Mouse (Mus musculus) neutrophil, adult 5-6 weeks (primary cell): ENCODE results near the gene Ifitm1. TPM values are rescaled to one million over a fixed set of nuclear protein-coding genes. Genes with fewer than 3 reads are reported as not detected.

Experiments
- ATAC-seq: fragments of 151-379, 151-347 bp; 2 replicates; pipeline ENCODE4 v1.8.0; 2017; ENCODE audit warnings: mild to moderate bottlenecking, moderate TSS enrichment; ENCODE audit not compliant: insufficient number of reproducible peaks, poor library complexity, low FRiP score, severe bottlenecking; ENCODE audit errors: extremely low read depth
- total RNA-seq: library from RNA; stranded (forward); fragments of 200-1000 nt; gene quantifications from 2 replicates; pipeline ENCODE4 v1.2.3, GENCODE M21; 2017

Ifitm1 gene
- total RNA-seq, 1 experiment from 2014 or later = 416 TPM

DNA sequence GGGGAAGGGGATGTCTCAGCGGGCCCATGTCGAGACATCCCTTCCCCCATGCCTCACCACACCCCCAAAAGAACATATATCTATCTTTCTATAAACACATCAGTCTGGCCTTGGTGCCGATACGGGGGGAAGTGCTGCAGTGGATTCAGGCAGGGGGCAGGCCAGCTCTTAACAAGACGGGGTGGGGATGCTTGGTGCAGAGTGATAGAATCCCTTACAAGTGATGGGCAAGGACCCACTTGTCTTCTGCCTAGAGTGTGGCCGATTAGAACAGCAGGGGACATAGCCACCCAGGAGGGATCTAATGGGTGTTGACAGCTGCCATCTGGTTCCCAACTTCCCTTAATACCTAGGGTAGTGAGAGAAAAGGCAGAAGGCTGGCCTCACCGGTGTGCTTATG lies 3.9 kb downstream of the Ifitm1 start:
- ATAC-seq = no peak

DNA sequence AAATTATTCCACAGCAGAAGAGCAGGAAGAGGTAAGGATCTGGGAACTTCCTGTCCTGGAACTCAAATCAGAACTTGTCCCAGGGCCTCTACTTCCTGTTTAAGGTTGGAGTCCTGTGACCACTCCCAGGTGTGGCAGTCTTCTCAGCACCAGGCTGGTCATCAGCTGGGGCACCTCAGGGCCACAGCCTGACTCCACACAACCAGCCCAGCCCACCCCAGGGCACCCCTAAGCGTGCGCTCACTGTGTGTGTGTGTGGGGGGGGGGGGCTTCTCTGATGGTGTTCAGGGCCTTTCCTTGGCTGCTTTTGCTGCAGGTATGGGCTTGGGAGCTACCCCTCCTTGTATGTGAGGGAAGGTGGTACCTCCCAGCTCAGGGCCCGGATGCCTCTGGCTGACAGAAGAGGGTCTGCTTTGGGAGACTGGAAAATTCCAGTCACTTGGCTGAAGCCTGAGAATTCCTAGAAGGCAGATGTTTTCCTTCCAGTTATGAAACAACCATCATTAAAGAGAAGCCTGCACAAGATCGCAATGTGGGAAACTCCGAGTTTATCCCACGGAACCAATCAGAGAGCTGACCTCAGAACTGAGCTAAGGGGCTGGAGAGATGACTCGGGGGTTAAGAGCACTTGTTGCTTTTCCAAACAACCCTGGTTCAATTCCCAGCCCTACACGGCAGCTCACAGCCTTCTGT lies 4.6 kb downstream of the Ifitm1 start:
- no peak for ATAC-seq

DNA sequence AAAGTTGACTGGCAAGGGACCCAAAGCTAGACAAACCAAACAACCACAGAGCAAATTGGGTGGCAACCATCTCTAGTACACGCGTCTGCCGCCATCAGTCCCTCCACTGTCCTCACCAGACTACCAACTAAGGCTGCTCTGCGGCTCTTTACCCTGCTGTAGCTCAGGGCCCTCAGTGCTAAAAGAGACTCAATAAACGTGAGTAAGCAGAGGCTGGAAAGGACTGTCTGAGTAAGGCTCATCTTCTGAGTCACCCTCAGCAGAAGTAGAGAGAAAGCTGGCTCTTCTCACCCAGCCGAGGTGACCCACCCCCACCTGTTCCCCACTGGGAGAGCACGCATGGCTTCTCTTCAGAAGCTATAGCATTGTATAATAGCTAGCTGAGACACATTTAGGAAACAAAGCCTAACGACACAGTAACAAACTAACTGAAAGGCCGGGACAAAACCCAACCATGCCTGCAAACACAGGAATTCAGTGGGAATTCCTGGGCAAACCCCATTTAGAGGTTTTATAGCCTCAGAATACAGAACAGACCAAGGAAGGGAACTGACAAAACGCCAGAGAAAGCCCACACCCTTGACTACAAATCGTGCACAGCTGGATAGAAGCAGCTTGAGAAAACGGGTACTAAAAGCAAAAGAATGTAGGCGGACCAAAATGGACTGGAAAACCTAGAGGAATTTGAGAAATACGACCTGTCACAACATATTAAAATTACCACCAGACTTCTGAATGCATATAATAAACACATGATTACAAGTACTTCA lies 6.6 kb downstream of the Ifitm1 start:
- no peak for ATAC-seq

DNA sequence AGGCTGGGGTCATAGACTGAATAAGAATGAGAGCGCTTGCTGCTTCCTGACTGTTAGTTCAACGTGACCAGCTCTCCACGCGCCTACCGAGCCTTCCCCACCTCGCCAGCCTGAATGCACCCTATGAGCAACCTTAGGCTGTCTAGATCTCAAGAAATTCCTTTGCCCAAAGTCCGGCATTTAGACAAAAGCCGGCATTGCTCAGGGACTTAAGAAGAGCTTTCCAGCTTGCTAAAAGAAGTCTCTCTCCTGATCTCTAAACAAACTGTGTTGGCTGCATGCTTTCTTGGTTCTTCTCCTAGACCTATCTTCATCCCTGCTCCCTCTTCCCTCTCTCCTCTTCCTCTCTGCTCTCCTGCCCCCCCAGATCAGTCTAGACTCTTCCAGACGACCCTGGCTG lies 7.9 kb downstream of the Ifitm1 start:
- ATAC-seq = no peak

DNA sequence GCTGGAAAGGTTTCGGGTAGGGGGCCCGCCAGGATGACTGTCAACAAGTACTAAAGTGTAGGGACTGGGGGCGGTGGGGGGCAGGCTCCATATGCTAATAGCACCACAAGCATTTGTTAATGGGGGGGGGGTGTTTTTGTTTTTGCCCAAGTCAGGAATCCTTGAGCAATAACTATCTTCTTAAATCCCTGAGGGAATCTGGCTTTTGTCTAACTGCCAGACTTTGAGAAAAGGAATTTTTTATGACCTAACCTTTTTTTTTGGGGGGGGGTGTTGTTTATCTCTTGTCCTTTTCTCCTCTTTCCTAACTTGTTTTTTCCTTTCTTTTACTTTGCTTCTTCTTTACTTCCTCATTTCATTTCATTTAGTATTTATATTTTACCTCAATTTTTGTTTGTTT lies 8.4 kb downstream of the Ifitm1 start:
- ATAC-seq = no peak

DNA sequence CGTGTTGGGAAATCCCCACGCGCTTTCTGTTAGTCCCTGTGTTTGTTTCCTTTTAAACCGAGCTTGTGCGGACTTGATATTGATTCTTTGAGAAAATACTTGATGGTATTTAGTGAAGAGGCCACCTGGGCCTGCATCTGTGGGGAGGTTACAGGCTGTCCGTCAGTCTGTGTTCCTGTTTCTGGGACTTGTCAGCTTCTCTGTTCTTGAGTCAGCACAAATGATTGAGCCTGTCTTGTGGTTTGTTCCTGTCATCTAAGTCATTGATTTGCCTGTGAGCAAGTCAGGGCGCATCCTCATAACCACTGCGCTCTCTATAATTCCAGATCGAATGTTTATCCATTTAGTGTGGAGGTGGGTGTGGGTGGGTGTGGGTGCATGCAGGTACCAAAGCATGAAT lies 9.7 kb downstream of the Ifitm1 start:
- peak; percentile 62 for ATAC-seq

DNA sequence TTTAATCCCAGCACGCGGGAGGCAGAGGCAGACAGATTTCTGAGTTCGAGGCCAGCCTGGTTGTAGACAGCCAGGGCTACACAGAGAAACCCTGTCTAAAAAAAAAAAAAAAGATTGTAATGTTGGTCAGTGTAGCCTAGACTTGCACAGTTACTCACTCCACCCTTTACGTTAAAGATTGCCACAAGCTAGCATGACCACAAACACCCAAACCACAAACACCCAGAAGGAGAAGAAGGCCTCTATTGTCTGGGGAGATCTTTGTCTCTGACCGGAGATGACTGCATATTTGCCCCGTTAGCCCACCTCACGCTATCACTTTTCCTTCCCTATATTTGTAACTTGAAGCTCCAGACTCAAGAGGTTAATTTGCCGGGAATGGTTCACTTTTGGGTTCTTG lies 14.7 kb downstream of the Ifitm1 start:
- ATAC-seq = peak; percentile 88

DNA sequence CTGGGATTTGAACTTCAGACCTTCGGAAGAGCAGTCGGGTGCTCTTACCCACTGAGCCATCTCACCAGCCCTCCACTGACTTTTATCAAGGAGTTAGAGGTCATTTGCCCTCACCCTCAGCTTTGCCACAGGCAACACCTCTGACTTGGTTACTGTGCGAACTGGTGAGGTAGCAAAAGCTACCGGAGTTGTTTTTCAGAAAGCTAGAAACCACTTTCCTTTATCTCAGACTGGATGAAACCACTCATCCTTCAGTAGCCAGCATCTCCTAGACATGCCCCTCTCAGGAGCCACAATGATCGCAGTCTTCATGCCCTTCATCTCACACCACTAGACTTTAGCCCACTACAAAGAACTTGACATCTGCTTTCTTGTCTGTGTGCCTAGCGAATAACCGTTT lies 15.9 kb downstream of the Ifitm1 start:
- ATAC-seq = no peak

DNA sequence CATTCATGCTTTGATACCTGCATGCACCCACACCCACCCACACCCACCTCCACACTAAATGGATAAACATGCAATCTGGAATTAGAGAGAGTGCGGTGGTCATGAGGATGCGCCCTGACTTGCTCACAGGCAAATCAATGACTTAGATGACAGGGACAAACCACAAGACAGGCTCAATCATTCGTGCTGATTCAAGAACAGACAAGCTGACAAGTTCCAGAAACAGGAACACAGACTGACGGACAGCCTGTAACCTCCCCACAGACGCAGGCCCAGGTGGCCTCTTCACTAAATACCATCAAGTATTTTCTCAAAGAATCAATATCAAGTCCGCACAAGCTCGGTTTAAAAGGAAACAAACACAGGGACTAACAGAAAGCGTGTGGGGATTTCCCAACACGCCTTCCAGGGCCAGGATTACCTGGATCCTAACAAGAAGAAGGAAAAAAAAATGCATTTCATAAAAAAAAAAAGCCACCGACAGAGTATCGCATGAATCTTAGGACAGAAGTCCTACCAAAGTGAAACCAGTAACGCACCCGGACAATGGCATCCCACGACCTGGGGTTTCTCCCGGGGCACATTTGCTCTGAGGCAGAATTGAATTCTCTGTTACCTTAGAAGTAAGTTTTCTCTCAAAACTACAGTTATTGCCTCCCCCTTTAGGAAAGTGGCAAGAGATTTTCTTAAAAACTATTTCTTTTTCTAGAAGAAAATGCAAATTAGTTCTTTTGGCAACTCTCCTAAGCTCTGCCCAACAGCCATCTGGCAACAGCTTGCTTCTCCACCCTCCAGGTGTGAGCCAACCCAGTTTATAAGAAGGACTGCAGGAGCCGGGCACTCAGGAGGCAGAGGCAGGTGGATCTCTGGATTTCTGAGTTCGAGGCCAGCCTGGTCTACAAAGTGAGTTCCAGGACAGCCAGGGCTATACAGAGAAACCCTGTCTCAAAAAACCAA lies 20.4 kb downstream of the Ifitm1 start:
- ATAC-seq = no peak

DNA sequence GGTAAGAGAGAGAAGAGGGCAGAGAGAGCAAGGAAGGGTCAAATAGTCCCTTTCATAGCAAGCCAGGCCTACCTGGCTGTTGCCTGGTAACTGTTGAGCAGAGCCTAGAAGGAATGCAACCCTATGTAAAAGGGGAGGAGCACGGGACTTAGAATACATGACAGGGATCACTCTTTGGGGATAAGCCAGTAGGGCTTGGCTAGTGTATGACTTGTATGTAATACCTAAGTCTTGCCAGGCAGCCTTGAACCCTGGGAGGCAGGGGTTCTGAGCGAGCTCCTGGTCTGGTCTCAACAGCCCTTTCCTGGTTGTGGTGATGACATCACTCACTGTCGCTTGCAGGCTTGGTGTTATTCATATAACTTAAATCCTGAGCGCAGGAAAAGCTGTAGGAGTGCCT lies 22.0 kb downstream of the Ifitm1 start:
- no peak for ATAC-seq

DNA sequence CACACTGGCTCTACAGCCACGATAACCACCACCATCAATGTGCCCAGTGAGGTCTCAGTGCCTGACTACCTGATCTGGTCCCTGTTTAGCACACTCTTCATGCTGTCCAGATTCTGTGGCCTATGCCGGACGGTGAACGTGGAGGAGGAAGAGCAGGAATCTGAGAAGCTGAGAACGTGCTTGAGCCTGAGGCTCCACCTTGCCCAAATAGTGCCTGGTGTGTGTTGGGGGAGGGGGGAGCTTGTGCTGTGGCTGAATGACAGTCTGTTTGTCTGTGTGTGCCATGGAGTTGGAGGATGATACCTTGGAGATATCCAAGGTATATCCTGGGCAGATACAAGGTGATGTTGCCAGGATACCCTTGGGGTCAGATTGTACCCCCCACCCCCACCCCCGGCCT lies 23.2 kb downstream of the Ifitm1 start:
- ATAC-seq = no peak

DNA sequence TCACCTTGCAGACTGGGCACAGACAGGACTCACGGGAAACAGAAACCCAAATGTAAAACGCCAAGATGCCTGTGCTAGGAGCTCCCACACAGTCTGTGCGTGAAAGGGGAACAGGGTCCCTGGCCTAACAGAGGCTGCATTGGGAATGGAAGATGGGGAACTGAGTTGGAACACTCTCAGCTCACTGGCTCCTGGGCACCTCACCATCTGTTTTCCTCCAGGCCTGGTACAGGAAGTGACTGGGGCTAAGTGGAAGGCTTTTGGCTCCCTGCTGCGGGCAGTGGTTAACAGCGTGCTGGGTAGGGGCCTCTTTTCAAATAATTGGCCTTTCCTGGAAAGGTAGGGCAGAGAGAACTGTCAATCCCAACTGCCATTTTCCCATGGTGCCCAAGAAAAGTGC lies 23.6 kb downstream of the Ifitm1 start:
- ATAC-seq = no peak

DNA sequence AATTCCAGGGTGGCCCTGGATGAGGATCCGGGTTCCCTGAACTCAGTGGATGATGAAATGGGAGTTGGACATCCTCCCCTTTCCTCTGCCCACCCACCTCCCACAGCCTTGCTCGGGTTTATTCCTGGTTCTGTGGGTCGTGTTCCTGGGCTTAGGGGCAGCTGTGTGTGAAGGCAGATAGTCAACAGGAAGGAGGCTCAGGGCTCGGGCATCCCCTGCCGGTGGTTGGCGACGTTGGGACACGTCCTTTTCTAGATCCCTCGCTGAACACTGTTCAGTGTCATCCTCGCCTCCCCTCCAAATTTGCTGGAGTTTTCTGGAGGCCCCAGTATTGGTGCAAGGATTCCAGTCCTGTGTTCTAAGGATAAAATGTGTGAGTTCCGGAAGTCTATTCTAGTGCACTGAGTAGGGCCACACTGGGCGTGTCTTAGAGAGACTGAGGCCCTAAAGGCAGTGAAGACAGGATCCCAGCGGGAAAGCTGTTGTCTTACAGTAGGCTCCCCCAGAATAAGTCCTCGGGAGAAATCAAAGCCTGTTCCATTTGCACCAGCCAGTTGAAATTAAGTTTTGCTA lies 24.2 kb downstream of the Ifitm1 start:
- ATAC-seq = peak; percentile 24; the same call in 1 of the 2 replicates

DNA sequence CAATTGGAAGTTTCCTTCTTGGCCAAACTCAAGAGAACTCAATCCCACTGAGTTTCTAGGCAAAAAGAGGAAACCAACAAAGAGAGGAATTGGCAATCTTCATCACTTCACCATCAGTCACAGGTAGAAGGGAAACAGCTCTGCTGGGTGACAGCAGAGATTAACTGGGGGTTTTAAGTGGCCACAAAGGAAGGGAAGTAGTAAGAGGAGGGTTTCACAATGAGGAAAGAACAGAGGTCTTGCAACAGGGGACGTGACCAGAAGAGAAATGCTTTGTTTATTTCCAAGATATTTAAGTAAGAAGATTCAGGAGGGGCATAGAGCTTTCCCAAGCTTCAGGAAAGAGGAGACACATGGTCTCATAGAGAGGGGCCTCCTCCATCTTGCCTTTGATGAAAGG lies 30.8 kb downstream of the Ifitm1 start:
- peak; percentile 60 for ATAC-seq

DNA sequence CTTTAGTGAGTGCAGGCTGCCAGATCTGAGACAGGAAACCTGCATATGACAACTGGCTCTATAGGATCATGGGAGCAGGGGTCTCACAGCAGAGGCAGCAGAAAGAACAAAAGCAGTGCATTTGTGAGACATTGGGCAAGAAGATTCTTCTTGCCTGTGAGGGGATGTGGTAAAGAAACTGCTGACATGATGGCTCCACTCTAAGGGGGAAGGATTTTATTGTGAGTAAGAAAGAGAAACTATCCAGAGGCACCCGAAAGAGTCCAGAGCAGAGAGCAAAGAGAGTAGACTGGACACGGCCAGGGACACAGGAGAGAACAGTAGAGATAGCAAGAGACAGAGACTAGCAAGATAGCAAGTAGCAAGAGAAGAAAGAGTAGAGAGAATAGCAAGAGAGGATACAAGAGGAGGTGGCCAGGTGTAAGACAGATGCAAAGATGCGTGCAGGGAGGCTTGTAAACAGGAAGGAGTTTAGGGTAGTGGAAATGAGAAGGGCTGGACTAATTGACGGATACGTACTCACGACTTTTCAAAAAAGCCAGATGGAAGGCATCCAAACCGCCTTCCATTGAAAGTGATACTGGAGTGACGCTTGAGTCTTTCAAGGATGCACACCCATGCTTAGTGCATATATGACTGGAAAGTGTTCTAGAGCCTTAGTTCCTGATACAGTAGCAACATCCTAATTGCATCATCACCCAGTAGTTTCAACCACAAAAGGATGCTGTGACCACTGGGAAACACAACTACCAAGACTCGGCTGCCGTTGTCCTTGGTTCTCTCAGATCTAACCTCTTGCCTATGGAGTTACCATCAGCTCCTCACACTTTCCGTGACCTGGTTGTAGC lies 32.1 kb downstream of the Ifitm1 start:
- ATAC-seq = peak; percentile 88

DNA sequence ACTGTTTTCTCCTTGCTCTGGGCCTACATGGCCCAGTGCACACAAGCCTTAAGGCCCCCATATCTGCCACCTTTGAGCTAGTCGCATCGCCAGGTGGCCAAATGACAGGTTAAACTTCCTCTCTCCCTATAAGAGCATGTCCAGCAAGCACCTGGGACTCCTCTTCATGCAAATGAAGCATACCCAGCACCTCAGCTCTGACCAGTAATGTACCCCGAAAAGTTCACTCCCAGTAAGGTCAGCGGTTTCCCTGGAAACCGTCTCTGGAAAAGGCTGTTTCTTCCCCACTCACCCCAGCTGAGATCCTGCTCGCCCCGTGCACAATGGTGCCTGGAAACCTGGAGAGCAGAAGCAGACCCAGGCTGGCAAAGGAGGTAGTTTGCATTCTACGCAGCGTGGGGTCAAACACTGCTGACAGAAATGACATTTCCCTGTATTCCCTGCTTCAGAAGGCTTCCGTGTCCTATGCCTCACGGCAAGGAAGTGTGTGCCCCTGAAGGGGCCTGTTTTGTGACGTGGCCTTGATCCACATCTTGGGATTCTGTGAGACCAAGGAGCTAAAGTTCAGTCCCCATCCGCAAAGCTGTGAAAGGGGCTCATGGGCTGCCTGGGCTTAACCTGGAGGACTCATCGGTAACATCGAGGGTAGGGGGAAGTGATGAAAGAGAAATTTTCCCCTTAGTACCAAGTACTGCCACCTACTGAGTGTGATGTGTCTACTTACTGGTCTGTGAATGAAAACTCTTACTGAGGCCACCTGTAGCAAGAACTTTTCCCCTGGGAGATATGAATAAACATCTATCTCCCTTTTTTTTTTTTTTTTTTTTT lies 34.1 kb downstream of the Ifitm1 start:
- no peak for ATAC-seq

DNA sequence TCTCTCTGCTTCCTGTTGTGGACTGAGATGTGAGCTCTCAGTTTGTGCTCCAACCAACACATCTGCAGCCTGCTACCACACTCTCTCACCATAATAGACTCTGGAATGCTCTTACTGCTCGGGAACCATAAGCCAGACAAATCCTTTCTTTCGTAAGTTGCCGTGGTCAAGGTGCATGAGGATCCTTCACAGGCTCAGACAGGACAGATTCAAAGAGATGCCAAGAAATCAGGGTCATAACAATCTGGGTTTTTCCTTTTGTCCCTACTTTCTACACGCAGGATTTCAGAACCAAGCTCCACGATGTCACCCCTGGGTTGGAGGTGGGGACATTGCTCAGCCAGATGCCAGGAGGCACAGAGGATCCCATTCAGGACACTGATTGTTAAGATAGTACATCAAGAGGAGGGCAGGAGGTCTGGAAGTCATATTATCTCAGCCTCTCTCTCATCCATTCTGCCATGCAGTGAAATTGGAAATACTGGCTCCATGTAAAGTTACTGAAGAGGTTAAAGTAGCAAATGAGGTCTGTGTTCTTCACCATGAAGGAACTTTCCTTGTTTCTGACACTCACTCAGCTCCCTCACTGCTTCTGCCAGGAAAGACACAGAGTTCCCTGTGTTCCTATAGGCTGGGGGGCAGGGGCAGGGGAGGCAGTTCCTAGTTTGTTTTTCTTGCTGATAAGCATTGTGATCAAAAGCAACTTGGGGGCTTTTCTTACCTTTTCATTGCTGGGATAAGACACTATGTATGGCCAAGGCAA lies 36.4 kb downstream of the Ifitm1 start:
- no peak for ATAC-seq
